Mouse (Mus musculus): ENCODE measurements around the gene Cdh5. TPM values are rescaled to one million over a fixed set of nuclear protein-coding genes. Genes with fewer than 3 reads are reported as not detected.
"Not testable (repeated sequence)": the region's sequence is repeated elsewhere in the genome, so short reads cannot be mapped to it uniquely, and the experiment has no call there.

Cdh5 gene
- total RNA-seq (2015) (0.52 and 1.1 TPM in 2 replicates), total RNA-seq (2017) (0.37 and 0.57 TPM in 2 replicates)

DNA sequence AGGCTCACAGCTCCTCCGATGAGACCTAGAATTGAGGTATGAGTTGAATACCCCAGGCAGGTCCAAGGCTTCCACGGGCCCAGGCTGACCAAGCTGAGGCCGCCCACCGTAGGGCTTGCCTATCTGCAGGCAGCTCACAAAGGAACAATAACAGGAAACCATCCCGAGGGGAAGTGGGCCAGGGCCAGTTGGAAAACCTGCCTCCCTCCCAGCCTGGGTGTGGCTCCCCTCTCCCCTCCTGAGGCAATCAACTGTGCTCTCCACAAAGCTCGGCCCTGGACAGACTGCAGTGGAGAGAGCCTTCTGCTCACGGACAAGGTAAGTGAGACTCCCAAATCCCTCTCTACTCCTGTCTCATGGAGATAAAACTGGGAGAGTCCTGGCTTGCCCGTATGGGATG lies at the start of gene Cdh5:
TSS of gene Cdh5 (plus strand) at position 211 of the 400 bp plus-strand sequence.
- no peak for ATAC-seq (ENCODE audit: poor library complexity, severe bottlenecking)

DNA sequence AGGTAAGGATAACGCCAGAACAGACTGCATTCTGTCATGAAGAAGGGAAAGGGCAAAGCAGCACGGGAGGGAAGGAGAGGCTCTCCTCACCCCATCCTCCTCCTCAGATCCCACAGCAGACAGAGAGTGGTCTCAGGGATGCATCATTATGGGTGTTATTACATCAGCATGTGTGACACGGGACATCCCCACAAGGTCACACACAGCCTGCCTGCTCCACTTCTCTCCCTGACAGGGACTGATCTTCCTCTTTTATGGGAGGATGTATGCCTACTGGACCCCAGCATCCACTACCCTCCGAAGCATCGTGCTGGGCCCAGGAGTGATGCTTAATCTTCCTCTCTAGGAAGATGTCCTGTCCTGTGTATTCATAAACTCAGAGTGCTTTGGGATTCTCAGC lies 41.5 kb upstream of the Cdh5 start:
- ATAC-seq (ENCODE audit: poor library complexity, severe bottlenecking), result no peak

DNA sequence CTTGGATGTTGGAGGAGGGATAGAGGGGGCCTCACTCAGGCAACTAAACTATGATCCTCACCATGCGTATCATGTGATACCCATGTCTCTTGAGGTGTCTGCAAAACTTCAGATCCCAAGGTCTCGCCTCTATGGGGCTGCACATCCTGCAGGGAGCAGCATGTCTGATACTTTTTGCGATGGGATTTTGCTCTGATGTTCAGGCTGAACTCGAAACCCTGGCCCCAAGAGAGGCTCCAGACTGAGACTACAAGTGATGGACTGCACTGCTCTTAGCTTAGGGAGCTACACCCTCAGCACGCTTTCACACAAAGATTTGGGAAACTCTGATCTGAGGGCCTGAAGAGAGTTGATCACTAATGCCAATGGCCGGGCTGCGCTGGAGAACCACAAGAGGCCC lies 41.0 kb upstream of the Cdh5 start:
- no peak for ATAC-seq (ENCODE audit: poor library complexity, severe bottlenecking)

DNA sequence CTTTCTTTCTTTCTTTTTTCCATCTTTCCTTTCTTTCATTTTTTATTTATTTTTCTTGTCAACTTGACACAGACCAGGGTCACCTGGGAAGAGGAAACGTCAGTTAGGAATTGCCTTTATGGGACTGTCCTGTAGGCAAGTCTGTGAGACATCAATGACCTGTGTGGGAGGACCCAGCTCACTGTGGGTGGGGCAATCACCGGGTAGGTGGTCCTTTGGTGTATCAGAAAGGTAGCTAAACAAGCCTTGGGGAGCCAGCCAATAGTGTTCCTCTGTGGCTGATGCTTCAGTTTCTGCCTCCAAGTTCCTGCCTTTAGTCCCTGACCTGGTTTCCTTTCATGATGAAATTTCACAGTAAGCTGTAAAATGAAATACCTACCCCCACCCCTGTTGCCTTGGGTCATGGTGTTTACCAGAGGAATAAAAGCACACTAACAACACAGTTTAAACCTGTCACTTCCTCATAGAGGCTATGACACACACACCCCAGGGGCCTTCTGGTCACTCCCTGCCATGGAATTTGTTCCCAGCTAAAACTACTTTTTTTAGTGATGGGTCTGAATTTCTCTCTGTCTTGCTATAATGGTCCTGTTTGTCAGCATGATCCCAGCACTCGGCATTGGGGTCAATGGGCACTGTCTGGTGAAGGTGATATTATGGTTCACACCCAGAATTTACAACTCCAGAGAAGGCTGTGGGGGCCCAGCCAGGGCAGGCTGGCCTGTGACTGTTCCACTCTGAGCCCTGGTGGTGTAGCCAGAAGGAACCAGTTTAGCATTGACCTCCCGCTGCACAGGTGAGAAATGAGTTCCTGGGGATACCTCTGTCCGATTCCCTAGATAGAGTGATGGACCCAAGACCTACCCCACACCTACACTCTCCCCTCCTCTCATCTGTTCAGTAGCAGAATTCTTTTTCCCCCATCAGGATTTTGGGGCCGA lies 40.1 kb upstream of the Cdh5 start:
- ATAC-seq (ENCODE audit: poor library complexity, severe bottlenecking), result no peak

DNA sequence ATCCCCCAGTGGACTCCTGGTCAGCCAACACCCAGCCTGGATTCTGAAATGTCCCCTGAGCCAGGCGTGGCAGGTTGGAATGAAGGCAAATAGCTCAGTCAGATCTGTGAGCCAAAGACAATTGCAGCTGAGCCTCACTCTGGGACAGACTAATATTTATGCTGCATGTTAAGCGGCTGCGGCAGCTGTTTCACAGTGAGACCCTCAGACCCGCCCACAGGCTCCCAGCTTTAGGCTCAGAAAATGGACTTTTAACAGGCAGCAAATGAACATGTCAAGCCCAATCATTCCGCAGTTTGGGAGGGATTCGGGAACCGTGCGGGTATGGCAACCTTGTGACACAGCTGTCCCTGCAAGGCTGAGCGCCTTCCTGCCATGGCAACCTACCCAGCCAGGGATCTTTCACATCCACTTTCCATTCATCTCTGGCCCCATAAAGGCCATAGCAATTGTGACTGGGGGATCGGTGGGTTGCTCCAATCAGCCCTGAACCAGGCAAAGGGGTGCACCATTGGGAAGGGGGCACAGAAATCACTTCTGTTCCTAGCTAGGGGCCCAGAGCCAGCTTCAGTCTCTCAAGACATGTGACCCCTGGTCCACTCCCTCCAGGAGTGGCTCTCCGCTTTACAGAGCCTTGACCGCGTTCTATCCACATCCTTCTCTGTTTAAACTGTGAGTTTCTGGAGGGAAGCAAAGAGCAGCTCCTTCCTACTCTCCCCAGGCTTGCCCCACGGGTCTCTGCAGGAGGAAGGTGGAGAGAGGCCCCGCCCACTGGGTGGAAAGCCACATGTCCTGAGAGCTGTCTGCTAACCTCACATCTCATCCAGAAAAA lies 39.2 kb upstream of the Cdh5 start:
- no peak for ATAC-seq (ENCODE audit: poor library complexity, severe bottlenecking)

DNA sequence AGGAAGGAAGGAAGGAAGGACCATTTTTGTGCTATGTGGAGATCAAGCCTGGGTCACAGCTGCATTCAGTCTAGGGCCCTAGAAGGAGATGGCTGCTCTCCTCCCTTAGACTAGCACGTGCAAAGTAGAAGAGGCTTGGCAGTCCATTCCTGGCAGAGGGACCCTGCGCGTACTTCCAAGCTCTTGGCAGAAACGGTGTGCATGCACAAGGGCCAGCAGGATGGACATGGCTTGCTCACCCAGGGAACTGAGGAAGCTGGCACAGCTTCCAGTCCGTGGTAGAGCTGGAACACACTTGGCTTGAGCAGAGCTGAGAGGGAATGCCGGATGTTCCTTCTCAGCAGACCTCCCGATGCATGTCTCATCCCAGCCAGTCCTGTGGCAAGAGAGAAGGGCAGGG lies 36.2 kb upstream of the Cdh5 start:
- no peak for ATAC-seq (ENCODE audit: poor library complexity, severe bottlenecking)

DNA sequence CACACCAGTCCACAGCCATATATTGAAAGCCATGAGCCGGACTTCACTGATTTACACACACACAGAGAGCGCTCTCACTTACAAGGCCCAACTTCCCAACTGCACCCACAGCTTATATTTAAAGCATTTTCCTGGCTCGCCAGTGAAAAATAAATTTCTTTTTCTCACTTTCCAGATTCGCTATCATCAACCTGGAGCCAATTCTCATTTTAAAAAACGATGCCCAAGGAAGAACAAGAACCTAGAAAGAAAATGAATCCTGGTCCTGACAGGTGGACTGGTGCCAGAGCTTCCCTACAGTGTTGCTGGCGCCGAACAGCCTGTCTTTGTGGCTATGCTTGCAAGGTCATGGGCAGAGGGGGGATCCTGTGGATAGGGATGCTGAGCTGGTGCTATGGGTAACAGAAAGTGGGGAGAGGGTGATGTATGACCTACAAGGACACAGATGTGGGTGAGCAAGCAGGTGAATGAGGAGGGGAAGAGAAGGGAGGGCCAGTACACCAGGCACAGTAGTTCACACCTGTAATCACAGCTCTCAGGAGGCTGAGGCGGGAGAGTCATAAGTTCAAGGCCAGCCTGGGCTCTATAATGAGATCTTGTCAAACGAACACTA lies 35.4 kb upstream of the Cdh5 start:
- ATAC-seq (ENCODE audit: poor library complexity, severe bottlenecking), result no peak

DNA sequence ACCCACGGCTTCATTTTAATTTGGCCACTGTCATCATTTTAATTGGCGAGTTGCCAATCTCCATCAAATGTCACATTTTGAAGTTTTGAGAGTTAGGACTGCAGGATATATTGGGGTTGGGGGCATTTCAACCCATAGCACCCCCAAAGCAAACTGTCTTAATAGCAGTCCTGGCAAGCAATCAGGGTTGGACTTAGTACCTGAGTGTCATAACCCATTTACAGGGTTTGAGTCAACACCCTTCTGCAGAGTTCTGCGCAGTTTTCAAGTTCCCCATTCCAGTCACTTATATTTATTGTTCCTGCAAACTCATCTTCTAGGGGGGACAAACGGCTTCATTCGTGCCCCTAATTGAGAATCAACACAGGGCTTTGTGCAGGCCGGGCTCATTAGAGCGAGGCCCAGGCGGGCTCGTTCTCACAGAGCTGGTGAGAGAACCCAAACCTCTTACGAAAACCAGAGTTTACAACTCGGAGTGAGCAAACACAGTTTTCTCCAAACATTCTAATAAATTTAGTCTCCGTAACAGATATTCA lies 34.0 kb upstream of the Cdh5 start:
- no peak for ATAC-seq (ENCODE audit: poor library complexity, severe bottlenecking)

DNA sequence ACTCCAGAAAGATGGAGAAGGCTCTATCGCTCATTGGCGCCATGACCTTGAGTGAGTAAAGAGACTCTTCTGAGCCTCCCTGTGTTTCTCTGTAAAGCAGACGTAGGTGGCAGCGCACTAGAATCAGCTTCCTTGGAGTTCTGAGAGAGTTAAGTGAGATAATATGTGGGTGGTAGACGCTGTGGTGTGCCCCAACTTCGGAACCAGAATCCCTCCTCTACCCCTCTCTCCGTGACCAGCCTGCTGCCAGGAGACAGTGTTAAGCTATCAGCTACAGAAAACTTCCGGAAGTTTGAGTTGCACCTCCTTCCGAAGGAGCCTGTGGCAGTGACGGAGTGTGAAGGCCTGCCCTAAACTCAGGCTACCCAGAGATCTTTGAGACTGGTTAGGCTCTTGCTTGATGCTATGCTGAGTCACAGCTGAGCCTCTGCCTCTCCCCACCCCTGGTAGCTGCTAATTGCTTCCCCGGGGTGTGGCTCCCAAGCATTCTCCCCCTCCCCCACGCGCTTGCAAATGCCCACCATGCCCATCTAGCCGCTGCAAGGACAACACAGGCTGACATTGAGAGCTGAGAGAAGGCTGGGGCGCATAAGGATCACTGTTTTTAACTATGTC lies 32.9 kb upstream of the Cdh5 start:
- ATAC-seq (ENCODE audit: poor library complexity, severe bottlenecking), result no peak

DNA sequence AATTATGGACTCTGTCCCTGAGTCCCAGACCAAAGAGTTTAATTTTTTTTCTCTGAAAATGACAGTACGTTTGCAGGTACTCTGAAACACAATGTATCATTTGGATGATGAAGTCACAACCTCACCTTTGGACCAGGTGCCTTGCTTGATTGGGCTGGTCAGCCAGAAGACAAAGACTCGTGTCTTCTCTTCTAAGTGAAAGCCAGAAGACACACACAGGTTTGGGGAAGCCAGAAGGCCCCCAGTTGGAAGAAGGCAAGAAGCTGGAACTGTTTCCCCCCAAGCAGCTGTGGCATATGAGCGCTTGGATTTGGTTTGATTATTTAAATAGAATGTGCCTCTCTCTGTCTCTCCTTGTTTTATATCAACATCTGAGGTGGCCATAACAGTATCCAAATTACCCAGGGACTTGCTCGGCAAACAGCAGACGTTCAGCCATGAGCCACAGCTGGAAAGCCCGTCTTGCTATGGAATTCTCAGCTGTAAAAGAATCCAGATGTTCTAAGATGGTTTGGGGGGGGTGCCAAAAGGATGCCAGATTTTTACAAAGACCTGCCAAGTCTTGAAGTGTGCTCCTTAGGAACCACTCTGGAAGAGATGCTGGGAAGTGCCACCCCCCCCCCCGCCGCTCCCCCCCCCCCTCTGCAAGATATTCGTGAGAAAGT lies 31.1 kb upstream of the Cdh5 start:
- ATAC-seq (ENCODE audit: poor library complexity, severe bottlenecking), result not testable (repeated sequence)

DNA sequence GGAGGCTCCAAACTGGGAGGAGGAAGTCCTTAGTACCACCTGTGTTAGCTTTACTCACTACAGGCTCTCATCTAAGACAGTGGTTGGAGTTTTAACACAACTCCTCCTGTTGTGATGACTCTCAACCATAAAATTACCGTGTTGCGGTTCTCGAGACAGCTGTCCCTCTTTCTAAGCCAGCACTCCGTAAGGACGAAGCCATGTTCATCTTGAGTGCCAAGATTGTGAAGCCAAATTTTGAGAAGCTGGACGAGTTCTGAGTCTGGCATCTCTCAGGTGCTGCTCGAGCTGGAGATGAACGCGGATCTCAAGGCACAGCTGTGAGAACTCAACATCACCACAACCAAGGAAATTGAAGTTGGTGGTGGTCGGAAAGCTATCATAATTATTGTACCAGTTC lies 30.5 kb upstream of the Cdh5 start:
- no peak for ATAC-seq (ENCODE audit: poor library complexity, severe bottlenecking)

DNA sequence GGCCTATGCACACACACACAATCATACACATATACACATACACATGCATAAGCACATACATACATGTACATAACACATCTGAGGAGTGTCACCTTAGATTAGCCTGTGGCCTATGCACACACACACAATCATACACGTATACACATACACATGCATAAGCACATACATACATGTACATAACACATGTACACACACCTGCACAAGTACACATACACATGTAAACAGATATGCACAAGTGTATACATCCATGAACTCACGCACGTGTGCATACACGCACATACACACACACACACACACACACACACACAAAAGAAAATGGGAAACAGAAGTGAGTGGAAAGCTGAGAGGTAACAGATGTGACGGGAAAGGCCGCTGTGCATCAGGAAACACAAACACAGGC lies 26.3 kb upstream of the Cdh5 start:
- ATAC-seq (ENCODE audit: poor library complexity, severe bottlenecking), result no peak

DNA sequence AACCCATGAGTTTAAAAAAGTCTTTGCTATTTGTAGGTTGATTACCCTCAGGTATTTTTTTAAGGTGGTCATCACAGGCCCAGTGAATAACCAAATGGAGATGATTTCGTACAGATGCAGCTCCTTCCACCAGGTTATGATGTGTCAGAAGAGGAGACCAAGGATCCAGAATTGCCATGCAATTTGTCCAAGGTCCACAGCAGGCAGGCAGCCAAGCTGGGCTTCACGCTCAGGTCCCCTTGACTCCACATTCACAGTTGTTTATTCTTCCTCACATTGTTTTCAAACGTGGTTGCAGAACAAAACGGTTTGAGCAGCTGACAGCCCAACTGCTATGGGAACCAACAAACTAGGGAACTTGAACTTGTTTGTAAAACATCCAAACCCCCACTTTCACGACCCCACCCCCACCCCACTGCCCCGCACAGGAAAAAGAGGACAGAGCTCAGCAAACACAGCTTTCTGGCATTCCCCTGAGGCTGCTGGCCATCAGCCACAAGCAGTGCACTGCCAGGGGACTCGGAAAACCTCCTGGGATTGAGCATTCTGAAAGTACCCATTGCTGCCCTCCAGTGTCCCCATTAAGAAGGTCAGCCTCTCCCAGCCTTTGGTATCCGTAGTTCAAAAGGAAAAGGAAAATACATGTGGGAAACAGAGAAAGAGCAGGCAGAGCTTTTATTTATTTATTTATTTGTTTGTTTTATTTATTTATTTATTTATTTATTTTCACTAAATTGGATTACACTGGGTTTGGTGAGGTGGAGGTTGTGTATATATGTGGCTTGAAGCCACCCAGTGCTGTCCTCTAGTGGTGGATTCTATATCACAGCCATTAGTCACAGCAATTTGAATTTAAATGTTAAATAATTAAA lies 24.6 kb upstream of the Cdh5 start:
- ATAC-seq (ENCODE audit: poor library complexity, severe bottlenecking), result no peak

DNA sequence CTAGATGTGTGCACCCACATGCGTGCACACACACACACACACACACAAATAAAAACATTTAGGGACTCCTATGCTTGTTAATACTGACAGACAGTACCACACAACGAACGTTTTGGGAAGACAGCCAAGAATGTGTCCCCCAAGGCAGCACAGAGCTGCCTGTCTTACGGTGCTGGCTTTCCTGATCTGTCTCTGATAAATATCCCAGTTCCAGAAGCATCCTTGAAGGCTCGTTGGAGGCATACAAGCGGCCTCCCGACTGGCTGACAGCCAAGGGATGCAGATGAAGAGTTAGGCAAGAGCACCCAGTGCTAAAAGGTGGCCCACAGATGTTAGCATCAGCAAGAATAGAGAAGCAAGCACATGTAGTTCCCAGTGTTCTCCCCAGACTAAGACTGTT lies 23.3 kb upstream of the Cdh5 start:
- no peak for ATAC-seq (ENCODE audit: poor library complexity, severe bottlenecking)

DNA sequence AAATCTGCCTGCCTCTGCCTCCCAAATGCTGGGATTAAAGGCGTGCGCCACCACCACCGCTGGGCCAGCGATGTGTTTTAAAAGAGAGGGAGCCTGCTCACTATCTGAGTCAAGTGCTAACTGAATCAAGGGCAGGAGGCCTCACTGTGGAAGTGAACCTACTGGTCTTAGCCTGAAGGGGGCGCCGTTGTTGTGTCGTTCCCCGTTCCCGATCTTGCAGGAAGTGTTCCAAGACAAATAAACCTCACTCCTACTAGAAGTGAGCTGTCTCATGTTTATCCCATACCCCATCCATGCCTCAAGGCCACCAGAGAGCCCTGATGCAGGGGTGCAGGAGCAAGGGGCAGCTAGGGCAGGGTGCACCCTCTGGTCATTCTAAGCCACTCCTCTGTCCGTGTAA lies 16.1 kb upstream of the Cdh5 start:
- ATAC-seq (ENCODE audit: poor library complexity, severe bottlenecking), result no peak

DNA sequence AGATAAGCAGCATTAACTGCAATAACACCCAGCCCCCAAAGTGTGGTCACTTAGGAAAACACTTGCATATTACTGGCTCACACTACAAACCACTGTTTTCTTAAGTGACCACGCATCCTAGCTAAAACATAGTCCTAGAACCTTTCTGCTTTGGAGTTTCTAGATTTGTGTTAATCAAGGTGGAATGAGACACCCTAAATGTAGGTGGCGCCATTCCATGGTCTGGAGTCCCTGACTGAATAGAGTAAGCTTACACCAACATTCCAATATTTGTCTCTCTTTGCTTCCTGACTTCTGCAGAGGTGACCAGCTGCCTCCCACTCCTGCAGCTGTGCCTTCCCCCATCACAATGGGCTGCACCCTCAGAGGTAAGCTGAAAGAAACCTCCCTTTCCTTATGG lies 14.8 kb upstream of the Cdh5 start:
- no peak for ATAC-seq (ENCODE audit: poor library complexity, severe bottlenecking)

DNA sequence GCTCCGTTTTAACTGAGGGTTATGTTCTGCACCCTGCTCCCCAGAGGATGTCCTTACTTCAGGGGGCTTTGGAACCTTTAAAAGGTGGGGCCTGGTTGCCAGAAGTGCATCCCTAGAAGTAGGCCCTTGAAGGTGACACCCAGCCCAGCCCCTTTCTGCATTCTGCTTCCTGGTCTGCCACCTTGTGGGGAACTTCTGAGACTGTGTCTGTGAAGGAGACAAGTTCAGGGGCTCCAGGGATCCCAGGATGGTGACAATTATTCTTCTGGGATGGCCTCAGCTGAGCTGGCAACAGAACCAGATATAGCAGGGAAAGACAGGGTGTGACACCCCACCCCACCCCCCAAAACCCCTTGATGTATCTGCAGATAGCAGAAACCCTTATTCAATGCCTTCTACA lies 14.3 kb upstream of the Cdh5 start:
- no peak for ATAC-seq (ENCODE audit: poor library complexity, severe bottlenecking)

DNA sequence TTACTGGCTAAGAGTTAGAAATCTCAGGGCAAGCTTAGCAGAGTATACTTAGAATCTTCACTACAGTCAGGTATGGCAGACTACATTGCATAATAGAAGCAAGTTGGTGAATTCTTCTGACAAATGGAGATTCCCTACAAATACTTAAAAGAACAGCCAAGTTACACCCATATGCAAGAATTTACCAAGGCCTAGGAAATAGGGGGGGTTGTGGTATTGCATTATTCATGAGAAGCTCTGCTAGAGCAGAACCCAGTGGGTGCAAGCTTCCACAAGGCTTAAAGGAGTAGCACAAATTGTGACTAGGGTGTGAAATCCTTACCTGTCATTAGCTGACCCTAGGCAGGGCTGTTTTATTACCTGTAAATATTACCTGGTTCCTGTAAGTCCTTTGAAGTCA lies 13.5 kb upstream of the Cdh5 start:
- not testable (repeated sequence) for ATAC-seq (ENCODE audit: poor library complexity, severe bottlenecking)

DNA sequence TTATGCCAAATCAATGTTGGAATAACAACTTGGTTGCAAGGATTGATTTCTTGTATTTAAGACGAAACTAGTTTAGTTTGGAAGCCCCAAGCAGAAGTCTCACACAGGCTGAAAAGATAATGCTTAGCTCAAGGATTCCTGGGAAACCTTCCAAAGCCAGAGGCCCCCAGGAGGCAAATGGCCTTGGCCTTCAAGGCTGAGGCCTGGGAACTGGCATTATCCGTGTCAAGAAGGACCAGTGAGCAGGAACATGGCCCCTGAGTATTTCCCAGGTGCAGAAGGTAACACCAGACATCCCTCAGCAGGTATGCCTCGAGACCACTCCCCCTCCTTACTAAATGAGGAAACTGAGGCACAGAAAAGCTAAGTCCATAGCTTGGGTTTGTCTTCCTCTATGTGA lies 12.5 kb upstream of the Cdh5 start:
- ATAC-seq (ENCODE audit: poor library complexity, severe bottlenecking), result no peak
